Mouse (Mus musculus) heart, postnatal 0 days (tissue): ENCODE measurements at regions not wholly inside any gene's neighbourhood (a gene's known extent, or its start where the extent isn't known, plus 50 kb on each side); places are given as distances from the start of the nearest gene placed in this dataset.

ENCODE experiments used
- ATAC-seq: fragments of 200-750 bp; cut with Nextera tagmentation; 2 replicates; pipeline ENCODE4 v1.8.0; 2017; ENCODE audit warnings: low read depth, moderate number of reproducible peaks, moderate library complexity; ENCODE audit not compliant: insufficient read depth
- DNase-seq: peaks from one replicate; pipeline ENCODE4 v3.0.0-alpha.2; 2016; ENCODE audit warnings: low spot score
- H3K27ac ChIP-seq: fragments of 300-500 bp; sonication (generic); 2 replicates; pipeline ENCODE4 v1.5.1; 2014; ENCODE audit warnings: low read depth, mild to moderate bottlenecking
- H3K27me3 ChIP-seq: fragments of 300-500 bp; sonication (generic); 2 replicates; pipeline ENCODE4 v1.6.1; 2014; ENCODE audit warnings: low read length, mixed read lengths; ENCODE audit not compliant: control insufficient read depth, insufficient read depth
- H3K36me3 ChIP-seq: fragments of 300-500 bp; sonication (generic); replicated peaks from 2 replicates; pipeline ENCODE4 v1.6.1; 2014; ENCODE audit warnings: low read length, mixed read lengths; ENCODE audit not compliant: control insufficient read depth, insufficient read depth
- H3K4me1 ChIP-seq: fragments of 300-500 bp; sonication (generic); 2 replicates; pipeline ENCODE4 v1.6.1; 2014; ENCODE audit warnings: antibody characterized with exemption; ENCODE audit not compliant: control insufficient read depth, insufficient read depth
- H3K4me2 ChIP-seq: fragments of 300-500 bp; sonication (generic); 2 replicates; pipeline ENCODE4 v1.6.1; 2014; ENCODE audit warnings: low read depth, mild to moderate bottlenecking, low read length, moderate library complexity
- H3K4me3 ChIP-seq: fragments of 300-500 bp; sonication (generic); 2 replicates; pipeline ENCODE4 v1.5.1; 2014; ENCODE audit warnings: low read depth, low read length
- H3K9ac ChIP-seq: fragments of 300-500 bp; sonication (generic); replicated peaks from 2 replicates; pipeline ENCODE4 v1.6.1; 2014; ENCODE audit warnings: low read depth, low read length, mixed read lengths
- H3K9me3 ChIP-seq: fragments of 300-500 bp; sonication (generic); replicated peaks from 2 replicates; pipeline ENCODE4 v1.6.1; 2016; ENCODE audit warnings: low read length; ENCODE audit not compliant: control insufficient read depth
- CTCF ChIP-seq: IDR thresholded peaks from 2 replicates; pipeline ENCODE4 v1.5.1; 2016; ENCODE audit warnings: antibody characterized with exemption, control low read depth, low read depth
- EP300 ChIP-seq: IDR thresholded peaks from 2 replicates; pipeline ENCODE4 v1.6.1; 2016; ENCODE audit warnings: antibody characterized with exemption, low read depth
- WGBS: fragments of 180-500 bp; shearing (Covaris S2); extraction: QIAGEN DNeasy Blood & Tissue Kit; methylation state at CpG from one replicate; pipeline ENCODE4 v1.1.7; 2014; 5-methylcytosine and 5-hydroxymethylcytosine counted together

DNA sequence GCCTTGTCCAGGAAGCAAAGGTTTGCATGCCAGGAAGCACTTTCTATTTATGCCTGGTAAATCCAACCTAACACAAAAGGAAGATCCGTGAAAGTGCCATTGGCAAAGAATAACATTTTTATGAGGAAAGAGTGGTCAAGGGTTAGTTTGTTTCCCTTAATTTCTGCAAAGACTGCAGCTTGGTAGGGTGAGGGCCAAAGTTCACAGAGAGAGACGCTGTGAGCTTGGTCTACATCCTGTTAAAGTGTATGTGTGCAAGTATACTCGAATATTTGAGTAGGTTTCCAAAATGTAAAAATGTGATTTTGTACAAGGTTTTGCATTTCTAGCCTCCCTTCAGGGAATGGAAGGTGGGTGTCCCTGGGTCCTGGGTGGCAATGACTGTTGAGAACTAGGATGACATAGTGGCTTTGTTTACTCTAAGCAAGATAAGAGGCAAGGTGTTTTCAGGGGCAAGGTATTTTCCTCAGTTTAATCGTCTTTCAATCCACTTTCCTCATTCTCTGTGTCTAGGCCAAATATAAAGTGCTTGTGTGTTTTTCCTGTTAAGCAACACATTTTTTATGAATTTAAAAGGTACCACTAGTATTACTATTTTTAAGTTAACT lies 64.3 kb upstream of the Ralgapa2 start:
- Histone ChIP-seq H3K27ac (peak overlapping the region; percentile 90), H3K9me3 (no peaks in the 10 kb centered on the region), H3K9ac (no peak overlapping the region), H3K4me1 (peaks cover 26% of the 10 kb centered on the region), H3K4me3 (no peak overlapping the region), H3K4me2 (no peak overlapping the region), H3K36me3 (no peaks in the 10 kb centered on the region), H3K27me3 (no peaks in the 10 kb centered on the region)
- no peak for TF ChIP-seq CTCF
- TF ChIP-seq EP300: no peak
- ATAC-seq: no peak
- WGBS: 47% methylated on average over 4 of the region's 4 CpGs
- peak; percentile 15 for DNase-seq

- no peak for DNase-seq
- H3K9ac ChIP-seq: no peak overlapping the region
- H3K4me3 ChIP-seq: no peak overlapping the region
- H3K27ac ChIP-seq: no peak overlapping the region
- H3K36me3 ChIP-seq: no peaks in the 10 kb centered on the region
- peaks cover 26% of the 10 kb centered on the region for H3K4me1 ChIP-seq
- H3K9me3 ChIP-seq: no peaks in the 10 kb centered on the region
- no peak for ATAC-seq
- no peaks in the 10 kb centered on the region for H3K27me3 ChIP-seq
- no peak overlapping the region for H3K4me2 ChIP-seq
- TF ChIP-seq EP300 (no peak), CTCF (no peak)
- WGBS: 86% methylated on average over 3 of the region's 3 CpGs
Observed at GRCm38 (mm10) chr2:146577096-146577495, 65.0 kb upstream of the Ralgapa2 start.

- Histone ChIP-seq H3K36me3 (no peaks in the 10 kb centered on the region), H3K9ac (no peak overlapping the region), H3K4me1 (peaks cover 14% of the 10 kb centered on the region), H3K9me3 (no peaks in the 10 kb centered on the region), H3K4me2 (no peak overlapping the region), H3K27me3 (no peaks in the 10 kb centered on the region), H3K27ac (no peak overlapping the region), H3K4me3 (no peak overlapping the region)
- no peak for DNase-seq
- 78% methylated on average over 3 of the region's 3 CpGs for WGBS
- no peak for ATAC-seq
- TF ChIP-seq EP300 (no peak), CTCF (no peak)
Observed at GRCm38 (mm10) chr2:146581220-146581619, 69.1 kb upstream of the Ralgapa2 start.

DNA sequence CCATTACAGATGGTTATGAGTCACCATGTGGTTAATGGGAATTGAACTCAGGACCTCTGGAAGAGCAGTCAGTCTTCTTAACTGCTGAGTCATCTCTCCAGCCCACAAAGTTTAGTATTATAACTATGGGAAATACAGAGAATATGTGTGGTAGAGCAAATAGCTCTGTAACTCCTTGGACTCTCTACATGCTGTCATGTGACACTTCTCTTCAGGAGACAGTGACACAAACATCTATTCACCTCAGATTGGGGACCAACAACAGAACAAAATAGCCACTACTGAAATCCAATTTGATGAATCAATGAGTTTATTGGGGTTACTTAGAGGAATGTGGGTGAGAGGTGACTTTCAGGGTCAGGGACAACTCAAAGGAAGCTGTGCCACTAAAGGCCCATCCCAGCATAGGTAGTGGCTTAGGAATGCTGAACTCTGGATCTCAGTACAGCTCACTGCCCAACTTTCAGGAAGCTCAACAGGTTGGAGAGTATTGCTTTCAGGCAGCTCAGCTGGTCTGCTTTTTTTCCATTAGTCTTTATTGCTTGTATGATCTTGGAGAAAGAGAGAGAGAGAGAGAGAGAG lies 71.8 kb upstream of the Ralgapa2 start:
- no peak for ATAC-seq
- DNase-seq: no peak
- TF ChIP-seq CTCF (no peak), EP300 (no peak)
- H3K4me3 ChIP-seq: no peak overlapping the region
- H3K9me3 ChIP-seq: no peaks in the 10 kb centered on the region
- no peaks in the 10 kb centered on the region for H3K4me1 ChIP-seq
- H3K27ac ChIP-seq: no peak overlapping the region
- H3K9ac ChIP-seq: no peak overlapping the region
- H3K27me3 ChIP-seq: no peaks in the 10 kb centered on the region
- H3K4me2 ChIP-seq: no peak overlapping the region
- H3K36me3 ChIP-seq: no peaks in the 10 kb centered on the region

DNA sequence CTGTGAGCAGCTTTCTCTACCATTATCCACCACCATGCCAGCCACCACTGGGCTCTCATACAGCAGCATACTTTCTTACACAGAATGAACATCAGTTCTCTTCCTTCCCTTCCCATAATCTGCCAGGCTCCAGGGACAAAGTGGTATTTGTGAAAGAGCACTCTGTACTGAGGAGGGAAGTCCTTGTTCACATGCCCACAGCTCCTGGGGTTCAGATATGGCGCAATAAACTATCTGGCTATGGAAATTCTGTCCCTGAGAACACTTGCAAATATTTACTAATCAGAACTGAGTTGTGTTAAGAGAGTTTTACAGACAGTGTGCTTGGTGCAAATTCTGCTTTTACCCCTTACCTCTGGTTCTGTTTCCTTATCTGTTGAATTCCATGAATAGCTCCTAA lies 74.2 kb upstream of the Ralgapa2 start:
- Histone ChIP-seq H3K27ac (no peak overlapping the region), H3K4me3 (no peak overlapping the region), H3K36me3 (no peaks in the 10 kb centered on the region), H3K4me1 (no peaks in the 10 kb centered on the region), H3K27me3 (no peaks in the 10 kb centered on the region), H3K9me3 (no peaks in the 10 kb centered on the region), H3K4me2 (no peak overlapping the region), H3K9ac (no peak overlapping the region)
- 81% methylated on average over 1 of the region's 1 CpGs for WGBS
- no peak for TF ChIP-seq CTCF
- no peak for TF ChIP-seq EP300
- no peak for ATAC-seq
- DNase-seq: no peak

DNA sequence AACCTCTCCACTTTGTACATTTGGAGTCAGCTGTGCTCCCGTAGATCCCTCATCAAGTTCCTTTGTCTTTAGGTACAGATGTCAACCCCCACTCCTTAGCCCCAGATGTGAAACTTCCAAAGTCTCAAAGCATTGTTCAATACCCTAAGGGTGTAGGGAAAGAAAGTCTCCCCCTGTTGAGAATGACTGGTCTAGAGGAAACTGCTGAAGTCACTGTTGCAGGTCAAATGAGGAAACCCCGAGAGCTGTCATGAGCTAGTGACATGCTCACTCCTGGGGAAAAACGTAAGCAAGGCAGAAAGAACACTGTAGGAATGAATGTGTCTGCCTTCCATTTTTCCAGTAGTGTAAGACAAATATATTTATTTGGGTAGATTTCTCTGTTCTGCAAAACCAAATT lies 74.8 kb upstream of the Ralgapa2 start:
- WGBS: 63% methylated on average over 3 of the region's 3 CpGs
- no peaks in the 10 kb centered on the region for H3K27me3 ChIP-seq
- ATAC-seq: no peak
- no peak overlapping the region for H3K4me3 ChIP-seq
- no peak overlapping the region for H3K9ac ChIP-seq
- no peak for DNase-seq
- H3K4me2 ChIP-seq: no peak overlapping the region
- no peaks in the 10 kb centered on the region for H3K4me1 ChIP-seq
- TF ChIP-seq EP300: no peak
- no peak for TF ChIP-seq CTCF
- H3K27ac ChIP-seq: no peak overlapping the region
- H3K9me3 ChIP-seq: no peaks in the 10 kb centered on the region
- H3K36me3 ChIP-seq: no peaks in the 10 kb centered on the region
